Mouse (Mus musculus): ENCODE measurements around the gene Bdh1.

DNA sequence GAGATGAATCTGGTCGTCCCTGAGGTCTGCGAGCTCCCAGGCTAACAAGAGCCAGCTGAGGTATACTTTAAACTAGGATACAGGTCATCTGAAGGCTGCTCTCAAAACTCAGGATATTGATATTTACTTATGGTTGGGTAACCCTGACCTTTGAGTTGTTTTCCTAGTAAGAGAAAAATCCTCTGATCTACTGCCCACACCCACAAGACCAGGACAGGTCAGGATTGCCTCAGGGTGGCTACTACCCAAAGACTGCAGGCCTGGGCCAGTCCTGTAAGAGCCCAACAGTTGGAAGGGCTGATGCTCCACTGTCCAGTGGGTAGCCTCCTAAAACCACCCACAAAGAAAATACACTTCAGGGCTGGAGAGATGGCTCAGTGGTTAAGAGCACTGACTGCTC is 22.8 kb upstream of the Bdh1 start:
- TF ChIP-seq CTCF (IDR thresholded peaks at IDR 0.05; ENCODE audit: control insufficient read depth, insufficient read depth, insufficient read length) (no peak), USF1 (IDR thresholded peaks at IDR 0.05; ENCODE audit: low read depth) (no peak), CEBPB (IDR thresholded peaks at IDR 0.05; ENCODE audit: low read depth) (no peak), MAX (IDR thresholded peaks at IDR 0.05) (no peak)

Measured in C2C12 (cell line).